Mouse (Mus musculus) olfactory bulb, adult 2 months (tissue): ENCODE data around the gene Nrp1. TPM values are rescaled to one million over a fixed set of nuclear protein-coding genes. Genes with fewer than 3 reads are reported as not detected.

Experiments
- H3K27ac ChIP-seq: fragments of 200-500 bp; 2 replicates; pipeline ENCODE4 v1.5.1; 2012; ENCODE audit warnings: low read depth, low read length; ENCODE audit not compliant: insufficient read depth
- H3K4me1 ChIP-seq: fragments of 200-500 bp; 2 replicates; pipeline ENCODE4 v1.6.1; 2012; ENCODE audit warnings: low read length; ENCODE audit not compliant: control insufficient read depth, insufficient read depth
- H3K4me3 ChIP-seq: fragments of 200-500 bp; 2 replicates; pipeline ENCODE4 v1.5.1; 2012; ENCODE audit warnings: mild to moderate bottlenecking, low read depth, low read length, moderate library complexity; ENCODE audit not compliant: insufficient read depth
- CTCF ChIP-seq: fragments of 200-500 bp; IDR thresholded peaks from 2 replicates; pipeline ENCODE4 v1.5.1; 2012; ENCODE audit warnings: low read depth, mild to moderate bottlenecking, low read length, moderate library complexity; ENCODE audit not compliant: insufficient read depth
- POLR2A ChIP-seq: fragments of 200-500 bp; IDR thresholded peaks from 2 replicates; pipeline ENCODE4 v1.6.1; 2012; ENCODE audit warnings: mild to moderate bottlenecking, low read depth, low read length, moderate library complexity; ENCODE audit not compliant: insufficient read depth
- WGBS: fragments of 180-500 bp; shearing (Covaris S2); methylation state at CpG from one replicate; pipeline ENCODE4 v1.1.7; 2018; 5-methylcytosine and 5-hydroxymethylcytosine counted together
- polyA plus RNA-seq: library from polyadenylated mRNA; stranded (reverse); fragments of >200 nt; gene quantifications from 2 replicates; pipeline ENCODE4 v1.2.4, GENCODE M21; 2012; ENCODE audit warnings: low replicate concordance; ENCODE audit not compliant: missing spikeins, insufficient read depth, insufficient read length

Nrp1 gene
- not detected in 2 replicates for polyA plus RNA-seq

GRCm38 (mm10) chr8:128358406-128358755 is at the start of gene Nrp1:
Gene Nrp1 (plus strand): TSS chr8:128358604.
- Histone ChIP-seq H3K4me1 (peaks cover 28% of the 10 kb centered on the region), H3K4me3 (peak within 1 kb of the TSS; percentile 53), H3K27ac (peak within 1 kb of the TSS; percentile 38; the same call in 1 of the 2 replicates)
- 0% methylated on average over 21 of the region's 21 CpGs for WGBS
- TF ChIP-seq CTCF, result no peak
- no peak for TF ChIP-seq POLR2A

- H3K4me3 ChIP-seq, result no peak overlapping the region
- TF ChIP-seq POLR2A (no peak), CTCF (no peak)
- WGBS, result 96% methylated on average over 2 of the region's 2 CpGs
These were observed 37.6 kb upstream of the Nrp1 start for GRCm38 (mm10) chr8:128320797-128321196.

GRCm38 (mm10) chr8:128327281-128327680 is 31.1 kb upstream of the Nrp1 start:
- TF ChIP-seq CTCF, result no peak
- no peak for TF ChIP-seq POLR2A
- H3K4me1 ChIP-seq, result no peaks in the 10 kb centered on the region
- 100% methylated on average over 1 of the region's 1 CpGs for WGBS
- no peak overlapping the region for H3K4me3 ChIP-seq
- no peak overlapping the region for H3K27ac ChIP-seq

More at GRCm38 (mm10) chr8:128320797-128321196, 37.6 kb upstream of the Nrp1 start:
- Histone ChIP-seq H3K4me1 (no peaks in the 10 kb centered on the region), H3K27ac (no peak overlapping the region)

- no peak overlapping the region for H3K27ac ChIP-seq
- no peak overlapping the region for H3K4me3 ChIP-seq
- TF ChIP-seq POLR2A (no peak), CTCF (no peak)
- WGBS, result 69% methylated on average over 2 of the region's 2 CpGs
- no peaks in the 10 kb centered on the region for H3K4me1 ChIP-seq
These were observed 30.5 kb upstream of the Nrp1 start for GRCm38 (mm10) chr8:128327922-128328321.

GRCm38 (mm10) chr8:128329502-128329901 is 28.9 kb upstream of the Nrp1 start:
- WGBS, result 95% methylated on average over 3 of the region's 3 CpGs
- H3K4me1 ChIP-seq, result no peaks in the 10 kb centered on the region
- no peak overlapping the region for H3K27ac ChIP-seq
- no peak overlapping the region for H3K4me3 ChIP-seq
- no peak for TF ChIP-seq CTCF
- no peak for TF ChIP-seq POLR2A

- no peak for TF ChIP-seq CTCF
- no peak for TF ChIP-seq POLR2A
- Histone ChIP-seq H3K4me1 (no peaks in the 10 kb centered on the region), H3K4me3 (no peak overlapping the region), H3K27ac (no peak overlapping the region)
- 96% methylated on average over 3 of the region's 3 CpGs for WGBS
These were observed 22.4 kb upstream of the Nrp1 start for GRCm38 (mm10) chr8:128335976-128336375.

- no peak overlapping the region for H3K27ac ChIP-seq
- H3K4me1 ChIP-seq, result no peaks in the 10 kb centered on the region
- TF ChIP-seq CTCF, result no peak
- no peak for TF ChIP-seq POLR2A
- H3K4me3 ChIP-seq, result no peak overlapping the region
These were observed 19.5 kb upstream of the Nrp1 start for GRCm38 (mm10) chr8:128338951-128339350.

GRCm38 (mm10) chr8:128339521-128339920 is 18.9 kb upstream of the Nrp1 start:
- Histone ChIP-seq H3K27ac (no peak overlapping the region), H3K4me1 (no peaks in the 10 kb centered on the region), H3K4me3 (no peak overlapping the region)
- TF ChIP-seq POLR2A, result no peak
- no peak for TF ChIP-seq CTCF
- 94% methylated on average over 3 of the region's 3 CpGs for WGBS

GRCm38 (mm10) chr8:128350405-128350804 is 8.0 kb upstream of the Nrp1 start:
- no peaks in the 10 kb centered on the region for H3K4me1 ChIP-seq
- H3K27ac ChIP-seq, result no peak overlapping the region
- H3K4me3 ChIP-seq, result no peak overlapping the region
- TF ChIP-seq POLR2A, result no peak
- no peak for TF ChIP-seq CTCF

- TF ChIP-seq CTCF, result no peak
- TF ChIP-seq POLR2A, result no peak
- H3K4me3 ChIP-seq, result no peak overlapping the region
- H3K27ac ChIP-seq, result no peak overlapping the region
- no peaks in the 10 kb centered on the region for H3K4me1 ChIP-seq
These were observed 7.2 kb upstream of the Nrp1 start for GRCm38 (mm10) chr8:128351211-128351610.
